Mouse (Mus musculus) brain, embryonic 14.5 days (tissue): Measurements from ENCODE around the gene Mast4. TPM values are rescaled to one million over a fixed set of nuclear protein-coding genes. Genes with fewer than 3 reads are reported as not detected.

ENCODE experiments used
- DNase-seq: peaks from one replicate; pipeline ENCODE4 v3.0.0-alpha.2; 2011; ENCODE audit warnings: low read depth
- CTCF ChIP-seq: fragments of 200-500 bp; IDR thresholded peaks from 2 replicates; pipeline ENCODE4 v1.5.1; 2012; ENCODE audit warnings: inconsistent platforms, mild to moderate bottlenecking, moderate library complexity, borderline replicate concordance; ENCODE audit not compliant: insufficient read depth, insufficient read length; ENCODE audit errors: extremely low read depth
- POLR2A ChIP-seq: fragments of 200-500 bp; IDR thresholded peaks from 2 replicates; pipeline ENCODE4 v1.6.1; 2012; ENCODE audit warnings: mild to moderate bottlenecking, inconsistent platforms, borderline replicate concordance; ENCODE audit not compliant: poor library complexity, insufficient read depth, insufficient read length, severe bottlenecking; ENCODE audit errors: extremely low read depth
- polyA plus RNA-seq: library from polyadenylated mRNA; depleted of rRNA; stranded (reverse); fragments of >200 nt; gene quantifications from 2 replicates; pipeline ENCODE4 v1.2.3, GENCODE M21; 2012

Mast4 gene
- polyA plus RNA-seq, 1 experiment, result 30.7 TPM

- TF ChIP-seq POLR2A (no peak), CTCF (no peak)
- no peak for DNase-seq
Measured at GRCm38 (mm10) chr13:102773169-102773568, 561.1 kb downstream of the Mast4 start.

GRCm38 (mm10) chr13:102770194-102770593 lies 564.1 kb downstream of the Mast4 start:
- TF ChIP-seq POLR2A (no peak), CTCF (no peak)
- DNase-seq, result no peak

- TF ChIP-seq CTCF (no peak), POLR2A (no peak)
- DNase-seq, result peak; percentile 68
Measured at GRCm38 (mm10) chr13:102768512-102768911, 565.8 kb downstream of the Mast4 start.

- TF ChIP-seq POLR2A (no peak), CTCF (no peak)
- no peak for DNase-seq
Measured at GRCm38 (mm10) chr13:102767110-102767509, 567.2 kb downstream of the Mast4 start.

- peak; percentile 80 for DNase-seq
- TF ChIP-seq CTCF (no peak), POLR2A (no peak)
Measured at GRCm38 (mm10) chr13:102765216-102765615, 569.1 kb downstream of the Mast4 start.

GRCm38 (mm10) chr13:102764218-102764617 lies 570.1 kb downstream of the Mast4 start:
- DNase-seq, result no peak
- no peak for TF ChIP-seq CTCF
- TF ChIP-seq POLR2A, result no peak

- TF ChIP-seq POLR2A (no peak), CTCF (no peak)
Measured at GRCm38 (mm10) chr13:102762203-102762602, 572.1 kb downstream of the Mast4 start.

GRCm38 (mm10) chr13:102761410-102761809 lies 572.9 kb downstream of the Mast4 start:
- TF ChIP-seq POLR2A (no peak), CTCF (no peak)
- DNase-seq, result no peak

More at GRCm38 (mm10) chr13:102762203-102762602, 572.1 kb downstream of the Mast4 start:
- DNase-seq, result no peak

- TF ChIP-seq CTCF (no peak), POLR2A (no peak)
- DNase-seq, result no peak
Measured at GRCm38 (mm10) chr13:102758021-102758420, 576.3 kb downstream of the Mast4 start.

- TF ChIP-seq POLR2A (no peak), CTCF (no peak)
- no peak for DNase-seq
Measured at GRCm38 (mm10) chr13:102756071-102756470, 578.2 kb downstream of the Mast4 start.

GRCm38 (mm10) chr13:102755124-102755523 lies 579.2 kb downstream of the Mast4 start:
- TF ChIP-seq POLR2A (no peak), CTCF (no peak)
- DNase-seq, result no peak

GRCm38 (mm10) chr13:102753714-102754556 lies 580.4 kb downstream of the Mast4 start:
- TF ChIP-seq POLR2A (no peak), CTCF (no peak)
- no peak for DNase-seq
